Mouse (Mus musculus) adrenal gland, adult 18-20 months (tissue): Measurements from ENCODE around the gene Tmem177. TPM values are rescaled to one million over a fixed set of nuclear protein-coding genes. Genes with fewer than 3 reads are reported as not detected.

Experiments used
- DNase-seq, 2 experiments: peaks; one replicate each; pipeline ENCODE4 v3.0.0; 2021 to 2022; ENCODE audit warnings: low spot score in 2 of 2
- long read RNA-seq, 2 experiments: library from polyadenylated mRNA; stranded (forward); transcript quantifications; one replicate each; pipeline ENCODE4 v2.0.0; 2021
- total RNA-seq, 2 experiments: library from RNA; stranded (reverse); gene quantifications; 1 replicate in 1 of 2; 2 replicates in 1 of 2; pipeline ENCODE4 v1.2.3; 2021

Tmem177 gene
- 1 to 10 TPM; 6.6 to 8.2 TPM for total RNA-seq
- long read RNA-seq, experiment 1, transcript Tmem177-201 (2 exons, 3,341 nt) = major isoform, 12 of 14 reads
- long read RNA-seq, experiment 1, partial matches to known transcripts = 0 of 14 reads
- long read RNA-seq, experiment 1, other reads (novel, unspliced or antisense) = 2 of 14 reads
- long read RNA-seq, experiment 2, transcript Tmem177-201 (2 exons, 3,341 nt) = major isoform, 13 of 16 reads
- long read RNA-seq, experiment 2, partial matches to known transcripts = 0 of 16 reads
- long read RNA-seq, experiment 2, other reads (novel, unspliced or antisense) = 3 of 16 reads

- peak; percentile 98 to 99 for DNase-seq
These were observed at the start of gene Tmem177 for GRCm38 (mm10) chr1:119912953-119913814. Tmem177 (minus strand) TSS chr1:119913208.

DNA sequence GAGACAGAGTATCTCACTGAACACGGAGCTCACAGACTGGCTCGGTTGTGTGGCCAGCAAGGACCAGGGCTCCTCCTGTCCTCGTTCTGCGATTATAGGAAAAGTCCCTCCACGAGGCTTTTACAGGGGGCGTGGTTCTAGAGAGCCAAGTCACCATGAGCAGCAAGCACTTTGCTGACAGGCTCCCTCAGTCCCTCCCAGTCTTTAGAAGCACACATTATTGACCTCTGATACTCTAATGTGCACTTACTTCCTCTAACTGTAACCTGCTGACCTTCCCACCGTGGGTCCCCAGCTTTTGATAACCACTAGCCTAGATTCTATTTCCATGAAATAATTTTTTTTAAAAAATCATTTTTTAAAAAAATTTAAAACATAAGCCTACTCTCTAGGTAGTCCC is 46.9 kb upstream of the Tmem177 start:
- no peak for DNase-seq

DNA sequence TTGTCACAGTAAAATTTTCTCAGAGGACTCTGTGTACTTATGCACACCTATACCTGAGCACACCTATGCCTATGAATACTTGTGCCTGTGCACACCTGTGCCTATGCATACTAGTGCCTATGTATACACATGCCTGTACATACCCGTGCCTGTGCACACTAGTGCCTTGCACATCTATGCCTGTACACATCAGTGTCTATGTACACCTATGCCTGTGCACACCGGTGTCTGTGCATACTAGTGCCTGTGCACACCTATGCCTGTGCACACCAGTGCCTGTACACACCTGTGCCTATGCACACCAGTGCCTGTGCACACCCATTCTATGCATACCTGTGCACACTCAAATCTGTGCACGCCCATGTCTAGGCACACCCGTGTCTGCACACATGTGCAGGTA is 46.5 kb upstream of the Tmem177 start:
- DNase-seq = no peak

- DNase-seq = no peak
These were observed 44.8 kb upstream of the Tmem177 start for GRCm38 (mm10) chr1:119957716-119958222.

DNA sequence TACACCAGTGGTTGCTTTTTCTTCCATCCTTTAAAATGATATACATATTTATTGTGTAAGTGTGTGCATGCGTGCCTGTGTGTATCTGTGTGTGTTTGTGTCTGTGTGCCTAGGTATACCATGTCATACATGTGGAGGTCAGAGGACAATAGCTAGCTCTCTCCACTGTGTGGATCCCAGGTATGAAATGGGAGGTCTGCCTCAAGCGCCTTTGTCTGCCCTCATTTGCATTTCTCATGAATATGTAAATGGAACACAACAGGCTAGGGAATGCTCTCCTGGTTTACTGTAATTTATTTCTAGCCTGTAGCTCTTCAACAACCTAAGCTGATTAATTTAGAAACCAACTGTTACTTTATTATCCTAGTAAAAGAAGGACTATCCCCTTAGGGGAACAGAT is 41.7 kb upstream of the Tmem177 start:
- DNase-seq = no peak

DNA sequence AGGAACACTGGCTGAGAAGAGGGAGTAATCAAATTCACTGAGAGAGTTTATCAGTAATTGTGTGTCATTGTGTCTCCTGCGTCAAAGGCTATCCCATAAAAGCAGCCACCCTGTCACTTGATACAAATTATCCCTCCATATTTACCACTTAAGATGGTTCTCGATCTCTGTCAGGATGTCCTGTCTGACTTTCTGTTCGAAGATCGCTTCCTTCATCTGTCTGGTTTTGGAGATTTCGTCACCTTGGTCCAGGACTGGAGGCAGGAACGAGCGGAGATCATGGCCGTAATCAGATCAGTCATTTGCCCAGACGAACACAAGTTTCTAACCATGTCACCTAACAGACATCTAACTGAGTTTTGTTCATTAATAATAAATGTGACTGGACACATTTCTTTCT is 40.4 kb upstream of the Tmem177 start:
- DNase-seq = no peak

- DNase-seq = no peak
These were observed 37.1 kb upstream of the Tmem177 start for GRCm38 (mm10) chr1:119950086-119950485.

DNA sequence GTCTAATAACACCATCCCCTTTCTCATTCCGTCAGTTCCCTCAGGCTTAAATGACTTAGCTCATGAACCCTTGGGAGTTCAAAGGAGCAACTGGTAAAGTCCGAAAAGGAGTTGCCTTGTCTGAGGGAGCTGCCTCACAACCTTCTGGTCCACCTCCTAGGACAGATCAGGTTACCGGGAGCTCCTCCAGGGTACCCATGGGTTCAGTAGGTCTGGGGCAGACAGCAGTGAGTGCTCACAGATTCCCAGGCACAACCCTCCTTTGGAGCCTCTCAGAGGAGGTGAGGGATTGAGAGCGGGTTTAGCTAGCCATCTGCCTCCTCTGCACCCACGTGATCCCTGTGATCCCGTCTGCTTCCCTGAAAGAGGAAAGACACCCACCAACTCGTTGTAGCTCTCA is 23.9 kb upstream of the Tmem177 start:
- DNase-seq = no peak

DNA sequence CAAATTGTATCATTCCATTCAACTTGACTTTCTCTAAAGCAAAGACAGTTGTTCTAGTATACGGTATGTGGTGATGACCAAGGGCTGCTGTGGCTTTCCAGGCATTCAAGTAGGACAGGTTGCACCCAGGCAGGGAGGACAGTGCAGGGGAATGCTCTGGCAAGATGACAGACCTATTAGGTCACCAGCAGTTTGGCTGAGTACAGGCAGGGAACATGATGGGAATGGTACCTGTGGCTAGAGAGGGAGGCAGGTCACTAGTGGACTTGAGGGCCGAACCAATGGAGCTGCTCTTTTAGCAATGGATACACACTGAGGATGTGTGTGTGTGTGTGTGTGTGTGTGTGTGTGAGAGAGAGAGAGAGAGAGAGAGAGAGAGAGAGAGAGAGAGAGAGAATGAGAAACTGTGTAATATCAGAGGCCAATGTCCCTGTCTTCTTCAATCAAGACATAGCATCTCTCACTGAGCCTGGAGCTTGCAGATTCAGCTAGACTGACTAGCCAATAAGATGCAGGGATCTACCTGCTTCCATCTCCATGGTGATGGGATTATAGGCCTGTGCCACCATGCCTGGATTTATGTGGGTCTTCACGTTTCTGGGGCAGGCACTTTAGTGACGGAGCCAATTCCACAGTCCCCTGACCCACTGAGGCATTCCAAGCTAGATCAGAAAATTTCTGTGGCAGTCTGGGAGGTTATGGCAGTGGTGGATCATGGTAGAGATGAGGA is 18.6 kb upstream of the Tmem177 start:
- no peak for DNase-seq

GRCm38 (mm10) chr1:119929715-119930114 is 16.7 kb upstream of the Tmem177 start:
- no peak for DNase-seq

GRCm38 (mm10) chr1:119919299-119919698 is 6.3 kb upstream of the Tmem177 start:
- peak in 1 of 2 experiments; percentile 33 for DNase-seq

DNA sequence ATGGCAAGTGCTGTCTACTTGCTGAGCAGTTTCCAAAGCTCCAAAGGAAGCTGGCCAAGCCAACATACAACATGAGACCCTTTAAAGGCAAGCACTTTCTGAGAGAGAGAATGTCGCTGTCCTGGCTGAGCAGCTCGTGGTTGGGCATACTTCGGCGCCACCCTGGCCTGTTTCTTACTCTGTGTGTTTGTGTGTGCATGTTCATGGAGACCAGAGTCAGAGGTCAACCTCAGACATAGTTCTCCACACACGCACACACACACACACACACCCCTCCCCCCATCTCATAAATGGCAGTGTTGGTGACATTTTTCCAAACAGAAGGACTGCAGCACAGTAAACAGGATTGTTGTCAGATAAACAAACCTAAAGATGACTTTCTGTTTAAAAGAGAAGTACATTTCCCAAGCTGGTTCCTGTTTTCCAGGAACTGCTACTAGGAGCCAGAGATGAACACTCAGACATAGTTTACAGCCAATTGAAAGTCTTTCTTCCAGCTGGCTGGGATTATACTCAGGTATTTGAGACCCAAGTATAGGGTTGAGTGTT is 3.9 kb upstream of the Tmem177 start:
- DNase-seq = no peak

DNA sequence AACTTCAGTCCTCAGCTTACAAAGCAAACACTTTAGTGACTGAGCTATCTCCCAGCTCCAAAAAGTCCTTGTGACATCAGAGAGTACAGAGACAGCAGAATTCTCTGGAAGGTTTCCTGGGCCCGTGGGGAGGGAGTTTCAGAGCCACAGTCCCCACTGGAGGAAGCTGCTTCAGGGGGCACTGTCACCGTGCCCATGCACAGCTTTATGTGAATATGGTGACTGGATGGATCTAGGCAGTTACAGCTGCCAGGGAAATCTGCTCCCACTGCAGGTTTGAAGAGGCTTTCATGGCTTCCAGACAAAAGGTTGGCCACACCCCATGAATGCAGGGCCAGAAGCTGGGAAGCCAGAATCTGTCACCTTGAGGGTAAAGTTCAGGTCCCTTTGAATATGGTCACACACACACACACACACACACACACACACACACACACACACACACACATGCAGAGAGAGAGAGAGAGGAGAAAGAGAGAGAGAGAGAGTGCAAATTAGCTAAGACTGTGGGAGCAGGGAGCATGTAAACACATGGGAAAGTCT is 5.7 kb downstream of the Tmem177 start:
- DNase-seq = no peak

- no peak for DNase-seq
These were observed 9.8 kb downstream of the Tmem177 start for GRCm38 (mm10) chr1:119903231-119903620.

GRCm38 (mm10) chr1:119902551-119903230 is 10.3 kb downstream of the Tmem177 start:
- DNase-seq = no peak

GRCm38 (mm10) chr1:119899195-119900123 is 13.5 kb downstream of the Tmem177 start:
- no peak for DNase-seq

DNA sequence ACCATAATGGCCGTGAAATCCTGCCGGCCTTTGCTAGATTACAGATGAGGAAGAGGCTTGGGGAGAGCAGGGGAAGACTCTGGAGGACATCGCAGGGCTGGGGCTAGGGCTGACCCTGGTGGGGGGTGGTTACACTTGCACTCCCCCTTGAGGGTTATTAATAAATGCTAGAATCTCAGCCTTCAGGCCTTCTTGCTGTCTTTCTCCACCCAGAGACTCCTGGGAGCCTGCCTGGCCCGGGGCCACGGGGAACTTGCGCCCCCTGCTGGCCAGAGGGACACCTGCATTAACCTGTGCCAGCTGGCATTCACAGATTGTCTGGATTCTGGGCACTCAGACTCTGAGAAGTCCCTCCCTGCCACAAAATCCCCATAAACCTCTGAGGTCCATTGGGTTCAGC is 18.1 kb downstream of the Tmem177 start:
- DNase-seq = peak; percentile 72 to 74

DNA sequence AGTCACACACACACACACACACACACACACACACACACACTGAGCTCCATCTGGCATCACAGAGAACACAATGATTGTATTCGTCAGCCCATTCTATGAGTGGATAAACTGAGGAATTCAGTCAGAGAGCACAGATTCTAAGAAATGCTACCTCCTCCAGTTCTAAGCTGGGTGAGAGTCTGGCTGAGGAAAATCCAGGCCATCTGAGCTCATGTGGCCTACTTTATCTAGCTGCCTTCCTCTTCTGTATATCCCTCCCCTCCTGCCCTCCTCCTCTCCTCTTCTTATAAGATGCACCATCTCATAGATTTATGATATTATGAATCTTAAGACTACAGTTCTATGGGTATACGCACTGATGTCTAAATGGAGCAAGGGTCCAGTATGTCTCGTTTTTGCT is 19.4 kb downstream of the Tmem177 start:
- no peak for DNase-seq

- no peak for DNase-seq
These were observed 20.1 kb downstream of the Tmem177 start for GRCm38 (mm10) chr1:119892933-119893332.
